Mouse (Mus musculus): Measurements from ENCODE around the gene Grtp1. TPM values are rescaled to one million over a fixed set of nuclear protein-coding genes. Genes with fewer than 3 reads are reported as not detected.

Grtp1 gene
- polyA plus RNA-seq (2014; fragmentation: Illumina TruSeq; extraction: RNeasy Lipid Tissue Mini Kit (QIAGEN cat#74804); ENCODE audit: low read depth, low replicate concordance), result 31.4 TPM

DNA sequence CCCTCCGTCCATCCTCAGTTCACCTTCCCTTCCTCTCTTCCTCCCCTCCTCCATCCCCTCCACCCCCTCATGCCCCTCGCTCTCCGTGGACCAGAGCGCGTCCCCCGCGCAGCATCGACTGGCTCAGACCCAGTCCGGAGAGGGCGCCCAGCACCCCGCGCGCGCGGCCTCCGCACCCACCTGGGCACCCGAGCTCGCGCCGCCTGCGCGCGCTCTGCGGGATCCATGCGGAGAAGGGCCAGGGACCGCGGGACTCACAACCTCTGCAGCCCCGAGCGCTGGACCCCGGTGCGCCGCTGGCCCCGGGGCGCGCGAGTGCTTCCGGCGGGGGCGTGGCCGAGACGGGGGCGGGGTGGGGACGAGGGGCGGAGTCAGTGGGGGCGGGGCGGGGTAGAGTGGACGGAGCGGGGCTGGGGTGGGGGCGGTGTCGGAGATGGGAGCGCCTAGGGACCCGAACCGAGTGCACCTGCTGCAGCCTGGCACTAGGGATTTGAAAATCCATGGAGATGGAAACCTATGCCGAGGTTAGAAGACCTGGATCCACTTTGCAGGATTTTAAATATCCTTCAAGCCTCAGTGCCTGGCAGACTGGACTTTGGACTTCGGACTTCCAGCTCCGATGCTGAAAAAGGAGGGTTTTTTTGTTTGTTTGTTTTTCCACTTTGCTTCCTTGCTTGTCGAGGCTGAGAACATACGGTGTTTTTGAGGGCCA, at the start of gene Grtp1:
Gene Grtp1 (minus strand): TSS at position 320 of the 712 bp plus-strand sequence.

GRCm38 (mm10) chr8:13158718-13159376, 41.6 kb downstream of the Grtp1 start, which contains the start of gene Lamp1:
TSS of gene Lamp1 (plus strand) at chr8:13159161.

Other genes starting within 250 kb of the Grtp1 start
- gene F7, start 174.6 kb downstream of the Grtp1 start, polyA plus RNA-seq (2014; fragmentation: Illumina TruSeq; extraction: RNeasy Lipid Tissue Mini Kit (QIAGEN cat#74804); ENCODE audit: low read depth, low replicate concordance), result not detected
- not detected for gene F10, start 163.3 kb downstream of the Grtp1 start, polyA plus RNA-seq (2014; fragmentation: Illumina TruSeq; extraction: RNeasy Lipid Tissue Mini Kit (QIAGEN cat#74804); ENCODE audit: low read depth, low replicate concordance)
- 1.9 TPM for gene Proz, start 139.7 kb downstream of the Grtp1 start, polyA plus RNA-seq (2014; fragmentation: Illumina TruSeq; extraction: RNeasy Lipid Tissue Mini Kit (QIAGEN cat#74804); ENCODE audit: low read depth, low replicate concordance)
- gene Pcid2, start 95.2 kb downstream of the Grtp1 start, polyA plus RNA-seq (2014; fragmentation: Illumina TruSeq; extraction: RNeasy Lipid Tissue Mini Kit (QIAGEN cat#74804); ENCODE audit: low read depth, low replicate concordance), result 5.5 TPM
- 78.7 TPM for gene Cul4a, start 95.0 kb downstream of the Grtp1 start, polyA plus RNA-seq (2014; fragmentation: Illumina TruSeq; extraction: RNeasy Lipid Tissue Mini Kit (QIAGEN cat#74804); ENCODE audit: low read depth, low replicate concordance)
- gene Lamp1, start 41.5 kb downstream of the Grtp1 start, polyA plus RNA-seq (2014; fragmentation: Illumina TruSeq; extraction: RNeasy Lipid Tissue Mini Kit (QIAGEN cat#74804); ENCODE audit: low read depth, low replicate concordance), result 982 TPM
- gene Adprhl1, start 53.5 kb upstream of the Grtp1 start, polyA plus RNA-seq (2014; fragmentation: Illumina TruSeq; extraction: RNeasy Lipid Tissue Mini Kit (QIAGEN cat#74804); ENCODE audit: low read depth, low replicate concordance), result not detected
- 12.2 TPM for gene Dcun1d2, start 87.5 kb upstream of the Grtp1 start, polyA plus RNA-seq (2014; fragmentation: Illumina TruSeq; extraction: RNeasy Lipid Tissue Mini Kit (QIAGEN cat#74804); ENCODE audit: low read depth, low replicate concordance)
- gene Tmco3, start 87.6 kb upstream of the Grtp1 start, polyA plus RNA-seq (2014; fragmentation: Illumina TruSeq; extraction: RNeasy Lipid Tissue Mini Kit (QIAGEN cat#74804); ENCODE audit: low read depth, low replicate concordance), result 37.4 TPM
- 17.3 TPM for gene Tfdp1, start 138.1 kb upstream of the Grtp1 start, polyA plus RNA-seq (2014; fragmentation: Illumina TruSeq; extraction: RNeasy Lipid Tissue Mini Kit (QIAGEN cat#74804); ENCODE audit: low read depth, low replicate concordance)
- gene Atp4b, start 196.2 kb upstream of the Grtp1 start, polyA plus RNA-seq (2014; fragmentation: Illumina TruSeq; extraction: RNeasy Lipid Tissue Mini Kit (QIAGEN cat#74804); ENCODE audit: low read depth, low replicate concordance), result not detected
- gene Grk1, start 204.5 kb upstream of the Grtp1 start, polyA plus RNA-seq (2014; fragmentation: Illumina TruSeq; extraction: RNeasy Lipid Tissue Mini Kit (QIAGEN cat#74804); ENCODE audit: low read depth, low replicate concordance), result not detected
- not detected for gene Tmem255b, start 234.6 kb upstream of the Grtp1 start, polyA plus RNA-seq (2014; fragmentation: Illumina TruSeq; extraction: RNeasy Lipid Tissue Mini Kit (QIAGEN cat#74804); ENCODE audit: low read depth, low replicate concordance)